ENCODE assay signal across 40 mouse cellular contexts in the genomic region with DNA sequence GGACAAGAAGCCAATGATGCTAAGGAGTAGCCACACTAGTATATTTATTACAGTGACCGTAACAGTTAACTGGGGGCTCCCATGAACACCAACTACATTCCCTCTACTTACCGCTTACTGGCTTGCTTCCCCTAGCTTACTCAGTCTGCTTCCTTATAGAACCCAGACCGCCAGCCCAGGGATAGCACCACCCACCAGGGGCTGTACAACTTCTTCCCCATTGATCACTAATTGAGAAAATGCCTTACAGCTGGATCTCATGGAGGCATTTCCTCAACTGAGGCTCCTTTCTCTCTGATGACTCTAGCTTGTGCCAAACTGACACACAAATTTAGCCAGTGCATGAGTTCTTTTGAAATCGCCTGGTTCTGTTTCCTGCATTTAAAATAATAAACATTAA. TPM values are rescaled to one million over a fixed set of nuclear protein-coding genes. Genes with fewer than 3 reads are reported as not detected.
"Had no signal": no experiment of that assay in that cellular context is flagged by ENCODE, and none has a peak within 500 bp of the region (broad histone marks: within the 10 kb centered on the region; RNA-seq: fewer than 3 reads in every experiment).

No protein-coding gene starts in this region.

- ATAC-seq: hindbrain, embryonic 16.5 days; inflammation-experienced regulatory T-cells, adult 6 months; intestine, embryonic 15.5 days; intestine, postnatal 0 days had no signal

- H3K4me2 ChIP-seq: heart, embryonic 12.5 days; hindbrain, embryonic 12.5 days; hindbrain, embryonic 14.5 days; intestine, embryonic 15.5 days; limb, embryonic 12.5 days; liver, embryonic 11.5 days; liver, embryonic 13.5 days; liver, embryonic 15.5 days had no signal

- H3K4me3 ChIP-seq: heart, embryonic 10.5 days; heart, embryonic 12.5 days; hindbrain, embryonic 10.5 days; hindbrain, embryonic 12.5 days; intestine, embryonic 15.5 days; layer of hippocampus, adult 2 months; left cerebral cortex, adult 2 months; limb, embryonic 10.5 days; limb, embryonic 12.5 days; liver, embryonic 13.5 days; liver, embryonic 15.5 days had no signal

- H3K9me3 ChIP-seq: heart, embryonic 10.5 days; heart, embryonic 12.5 days; hindbrain, embryonic 10.5 days; hindbrain, embryonic 12.5 days; intestine, embryonic 15.5 days; limb, embryonic 10.5 days; limb, embryonic 12.5 days; liver, embryonic 13.5 days; liver, embryonic 15.5 days had no signal

- H3K4me1 ChIP-seq: liver, embryonic 13.5 days; liver, embryonic 15.5 days had no signal

- DNase-seq: gastrocnemius, postnatal 10 days; gastrocnemius, postnatal 25 days; heart, postnatal 10 days; heart, postnatal 4 days; kidney, adult 18-20 months; kidney, adult 8-10 months; kidney, postnatal 10 days; kidney, postnatal 25 days; kidney, postnatal 4 days; liver; liver, embryonic 13.5 days had no signal

- H3K27ac ChIP-seq: heart, embryonic 10.5 days; hindbrain, embryonic 10.5 days; hindbrain, embryonic 12.5 days; hindbrain, embryonic 14.5 days; intestine, embryonic 15.5 days; layer of hippocampus, adult 2 months; left cerebral cortex, adult 2 months; limb, embryonic 12.5 days; liver, embryonic 13.5 days; liver, embryonic 15.5 days had no signal

- H3K27me3 ChIP-seq: heart, embryonic 12.5 days; intestine, embryonic 15.5 days; limb, embryonic 12.5 days; liver, embryonic 13.5 days; liver, embryonic 15.5 days had no signal

- H3K36me3 ChIP-seq: heart, embryonic 10.5 days; heart, embryonic 12.5 days; hindbrain, embryonic 10.5 days; hindbrain, embryonic 12.5 days; intestine, embryonic 15.5 days; limb, embryonic 10.5 days; limb, embryonic 12.5 days; liver, embryonic 13.5 days; liver, embryonic 15.5 days had no signal

- H3K9ac ChIP-seq: heart, embryonic 12.5 days; hindbrain, embryonic 12.5 days; hindbrain, embryonic 14.5 days; intestine, embryonic 15.5 days; limb, embryonic 12.5 days; liver, embryonic 13.5 days; liver, embryonic 15.5 days had no signal

RNA-seq across cellular contexts. Expression of a gene that starts 15.3 kb away (rescaled TPM):
- total RNA-seq: gastrocnemius, adult 18-20 months; gastrocnemius, postnatal 10 days; gastrocnemius, postnatal 25 days; gastrocnemius, postnatal 4 days; granulocyte monocyte progenitor cell, adult 5-6 weeks; heart, adult 8-10 months; heart, postnatal 10 days; heart, postnatal 25 days; heart, postnatal 4 days; layer of hippocampus, adult 2 months; layer of hippocampus, postnatal 10 days; layer of hippocampus, postnatal 25 days; left cerebral cortex, adult 2 months; left cerebral cortex, postnatal 14 days; left cerebral cortex, postnatal 36 days had no signal
- polyA plus RNA-seq: heart, embryonic 10.5 days; heart, embryonic 12.5 days; heart, embryonic 14.5 days; heart, embryonic 16.5 days; hindbrain, embryonic 10.5 days; hindbrain, embryonic 12.5 days; hindbrain, embryonic 14.5 days; hindbrain, embryonic 16.5 days; inflammation-experienced regulatory T-cells, adult 6 months; intestine, embryonic 15.5 days; intestine, postnatal 0 days; kidney, embryonic 14.5 days; kidney, embryonic 16.5 days; limb, embryonic 10.5 days; limb, embryonic 12.5 days; limb, embryonic 14.5 days; liver, embryonic 11.5 days; liver, embryonic 13.5 days; liver, embryonic 15.5 days had no signal

RNA-seq across cellular contexts. Expression of a gene that starts 21.6 kb away (rescaled TPM):
- total RNA-seq: granulocyte monocyte progenitor cell, adult 5-6 weeks had no signal
- polyA plus RNA-seq: inflammation-experienced regulatory T-cells, adult 6 months had no signal
